Mouse (Mus musculus): Measurements from ENCODE around the gene Clec12b. TPM values are rescaled to one million over a fixed set of nuclear protein-coding genes. Genes with fewer than 3 reads are reported as not detected.
"Not testable (repeated sequence)": the region's sequence is repeated elsewhere in the genome, so short reads cannot be mapped to it uniquely, and the experiment has no call there.

The Clec12b gene
- polyA plus RNA-seq, 1 experiment from 2014 or later = not detected

- no peak overlapping the region for H3K4me3 ChIP-seq
- H3K4me1 ChIP-seq = no peaks in the 10 kb centered on the region
- H3K36me3 ChIP-seq (replicated peaks) = no peaks in the 10 kb centered on the region
- no peak overlapping the region for H3K27ac ChIP-seq
- no peaks in the 10 kb centered on the region for H3K9me3 ChIP-seq
- H3K27me3 ChIP-seq (ENCODE audit: poor library complexity, severe bottlenecking) = no peaks in the 10 kb centered on the region
- no peak for DNase-seq (ENCODE audit: extremely low spot score, low spot score)
Observed at GRCm38 (mm10) chr6:129356430-129356829, 29.2 kb downstream of the Clec12b start.

DNA sequence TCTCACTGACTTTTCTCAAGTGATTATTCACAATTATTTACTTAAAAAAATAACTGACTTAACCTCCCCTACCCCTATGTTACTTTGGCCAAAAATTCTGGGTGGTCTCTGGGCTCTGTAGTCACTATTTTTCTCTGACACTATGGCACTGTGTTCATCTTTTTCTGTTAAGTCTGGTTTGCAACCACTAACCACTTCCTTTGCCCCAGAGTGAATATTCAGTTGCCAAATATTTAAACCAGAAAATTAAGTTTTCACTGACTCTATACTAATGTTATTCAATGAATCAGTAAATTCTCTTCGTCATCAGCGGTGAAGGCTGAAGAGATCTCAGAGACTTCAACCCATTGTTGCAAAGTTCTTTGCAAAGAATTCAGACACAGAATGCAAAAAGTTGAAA lies 29.9 kb downstream of the Clec12b start:
- no peaks in the 10 kb centered on the region for H3K4me1 ChIP-seq
- DNase-seq (ENCODE audit: extremely low spot score, low spot score) = no peak
- no peak overlapping the region for H3K27ac ChIP-seq
- no peaks in the 10 kb centered on the region for H3K9me3 ChIP-seq
- H3K27me3 ChIP-seq (ENCODE audit: poor library complexity, severe bottlenecking) = no peaks in the 10 kb centered on the region
- 97% methylated on average over 2 of the region's 2 CpGs for WGBS
- H3K4me3 ChIP-seq = no peak overlapping the region
- no peaks in the 10 kb centered on the region for H3K36me3 ChIP-seq (replicated peaks)

DNA sequence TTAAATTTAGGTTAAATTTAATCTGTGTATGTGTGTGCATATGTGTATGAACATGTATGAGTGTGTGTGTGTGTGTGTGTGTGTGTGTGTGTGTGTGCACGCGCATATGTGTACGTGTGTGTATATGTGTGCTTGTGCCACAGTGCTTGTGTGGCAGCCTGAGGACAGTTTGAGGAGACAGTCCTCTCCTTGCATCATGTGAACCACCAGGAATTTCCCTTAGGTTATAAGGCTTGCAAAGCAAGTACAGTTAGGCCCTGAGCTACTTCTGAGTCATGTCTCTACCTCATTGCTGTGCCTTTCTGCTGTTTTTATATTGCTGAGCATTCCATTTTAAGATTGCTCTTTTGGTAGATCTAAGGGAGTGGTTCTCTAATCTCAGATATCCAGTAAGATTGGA lies 34.6 kb downstream of the Clec12b start:
- WGBS = 98% methylated on average over 3 of the region's 3 CpGs
- DNase-seq (ENCODE audit: extremely low spot score, low spot score) = no peak
- H3K27ac ChIP-seq = no peak overlapping the region
- H3K9me3 ChIP-seq = peaks cover 11% of the 10 kb centered on the region; the same call in 1 of the 2 replicates
- H3K4me1 ChIP-seq = no peaks in the 10 kb centered on the region
- no peaks in the 10 kb centered on the region for H3K36me3 ChIP-seq (replicated peaks)
- no peak overlapping the region for H3K4me3 ChIP-seq
- H3K27me3 ChIP-seq (ENCODE audit: poor library complexity, severe bottlenecking) = no peaks in the 10 kb centered on the region

DNA sequence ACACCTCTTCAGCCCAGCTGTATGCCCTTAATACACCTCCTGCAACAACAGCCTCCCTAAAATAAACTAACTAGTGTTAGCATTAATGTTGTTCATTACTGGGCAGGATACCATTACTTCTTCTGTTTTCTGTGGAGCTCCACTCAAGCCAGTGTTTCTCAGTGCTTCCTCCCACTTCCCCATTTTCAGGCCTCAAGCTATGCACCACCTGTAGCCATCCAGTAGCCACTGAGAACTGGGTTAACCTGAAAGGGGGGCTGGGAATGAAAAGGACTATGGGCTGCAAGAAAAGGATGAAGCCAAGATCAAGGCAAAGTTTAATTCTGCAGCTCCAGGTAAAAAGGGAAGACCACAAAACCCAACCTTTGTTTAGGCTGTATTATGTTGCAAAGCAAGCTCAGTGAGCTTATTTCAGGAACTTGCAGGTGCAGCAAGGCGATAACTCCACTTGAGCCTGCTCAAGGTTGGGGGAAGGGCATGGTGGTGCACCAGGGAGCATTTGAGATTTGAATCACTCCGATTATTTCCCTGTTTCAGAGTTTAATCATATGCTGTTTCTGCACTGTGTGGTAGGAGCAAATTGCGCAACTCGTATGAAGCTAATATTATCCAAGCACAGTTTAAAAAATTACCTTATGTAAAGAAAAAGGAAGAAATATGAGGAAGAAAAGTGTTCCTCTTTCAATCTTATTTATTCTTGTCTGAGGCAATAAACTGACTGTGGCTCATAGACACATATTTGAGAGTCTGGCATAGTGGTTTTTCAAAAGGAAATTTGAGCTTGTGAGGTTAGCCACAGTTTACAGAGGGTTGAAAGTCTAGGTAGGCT lies 35.9 kb downstream of the Clec12b start:
- Histone ChIP-seq H3K27me3 (ENCODE audit: poor library complexity, severe bottlenecking) (no peaks in the 10 kb centered on the region), H3K36me3 (replicated peaks) (no peaks in the 10 kb centered on the region), H3K27ac (no peak overlapping the region), H3K4me3 (no peak overlapping the region), H3K4me1 (no peaks in the 10 kb centered on the region), H3K9me3 (peaks cover 11% of the 10 kb centered on the region; the same call in 1 of the 2 replicates)
- 62% methylated on average over 4 of the region's 4 CpGs for WGBS
- no peak for DNase-seq (ENCODE audit: extremely low spot score, low spot score)

- Histone ChIP-seq H3K4me1 (no peaks in the 10 kb centered on the region), H3K4me3 (no peak overlapping the region), H3K9me3 (peaks cover 11% of the 10 kb centered on the region; the same call in 1 of the 2 replicates), H3K27ac (no peak overlapping the region), H3K27me3 (ENCODE audit: poor library complexity, severe bottlenecking) (no peaks in the 10 kb centered on the region), H3K36me3 (replicated peaks) (no peaks in the 10 kb centered on the region)
- 80% methylated on average over 3 of the region's 3 CpGs for WGBS
- no peak for DNase-seq (ENCODE audit: extremely low spot score, low spot score)
Observed at GRCm38 (mm10) chr6:129344408-129344807, 41.3 kb downstream of the Clec12b start.

DNA sequence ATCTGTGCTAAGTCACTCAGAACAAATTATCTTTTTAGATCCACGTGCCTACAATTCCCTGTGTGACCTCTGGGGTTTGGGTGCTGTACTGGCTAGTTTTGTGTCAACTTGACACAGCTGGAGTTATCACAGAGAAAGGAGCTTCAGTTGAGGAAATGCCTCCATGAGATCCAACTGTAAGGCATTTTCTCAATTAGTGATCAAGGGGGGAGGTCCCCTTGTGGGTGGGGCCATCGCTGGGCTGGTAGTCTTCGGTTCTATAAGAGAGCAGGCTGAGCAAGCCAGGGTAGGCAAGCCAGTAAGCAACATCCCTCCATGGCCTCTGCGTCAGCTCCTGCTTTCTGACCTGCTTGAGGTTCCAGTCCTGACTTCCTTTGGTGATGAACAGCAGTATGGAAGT lies 43.3 kb downstream of the Clec12b start, which contains the start of gene Clec12a:
Clec12a (plus strand) TSS at position 301 of the 400 bp plus-strand sequence.
- not testable (repeated sequence) for H3K27me3 ChIP-seq (ENCODE audit: poor library complexity, severe bottlenecking)

DNA sequence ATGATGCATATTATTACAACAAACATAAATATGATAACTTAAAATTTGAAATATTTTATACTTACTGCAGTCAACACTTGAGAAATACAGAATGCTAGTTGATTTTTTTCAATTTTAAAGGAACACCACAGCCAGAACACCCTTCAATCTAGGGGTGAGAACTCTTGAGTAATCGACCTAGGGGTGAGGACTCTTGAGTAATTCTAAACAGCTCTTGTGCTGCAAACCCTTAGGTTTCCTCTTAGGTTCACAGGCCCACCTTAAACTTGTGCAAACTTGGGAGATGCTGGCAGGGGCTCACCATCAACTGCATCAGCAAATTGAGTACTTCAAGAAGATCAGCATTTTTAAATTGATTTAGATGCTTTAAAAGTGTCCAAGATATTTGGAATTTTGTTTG lies 47.9 kb downstream of the Clec12b start:
- WGBS = 79% methylated on average over 1 of the region's 1 CpGs
- H3K4me3 ChIP-seq = no peak overlapping the region
- H3K27me3 ChIP-seq (ENCODE audit: poor library complexity, severe bottlenecking) = no peaks in the 10 kb centered on the region
- DNase-seq (ENCODE audit: extremely low spot score, low spot score) = no peak
- no peak overlapping the region for H3K27ac ChIP-seq
- H3K36me3 ChIP-seq (replicated peaks) = no peaks in the 10 kb centered on the region
- no peaks in the 10 kb centered on the region for H3K4me1 ChIP-seq
- H3K9me3 ChIP-seq = no peaks in the 10 kb centered on the region

More for the DNA sequence above, 43.3 kb downstream of the Clec12b start, which contains the start of gene Clec12a:
- H3K36me3 ChIP-seq (replicated peaks); DNase-seq (ENCODE audit: extremely low spot score, low spot score); H3K4me3 ChIP-seq; H3K4me1 ChIP-seq; H3K27ac ChIP-seq; H3K9me3 ChIP-seq: not testable (repeated sequence)
- WGBS = 80% methylated on average over 4 of the region's 4 CpGs

GRCm38 (mm10) chr6:129333674-129334078 lies 52.0 kb downstream of the Clec12b start:
- no peak overlapping the region for H3K4me3 ChIP-seq
- H3K27me3 ChIP-seq (ENCODE audit: poor library complexity, severe bottlenecking) = no peaks in the 10 kb centered on the region
- WGBS = 39% methylated on average over 11 of the region's 11 CpGs
- H3K4me1 ChIP-seq = no peaks in the 10 kb centered on the region
- H3K27ac ChIP-seq = no peak overlapping the region
- DNase-seq (ENCODE audit: extremely low spot score, low spot score) = peak; percentile 29
- no peaks in the 10 kb centered on the region for H3K9me3 ChIP-seq
- no peaks in the 10 kb centered on the region for H3K36me3 ChIP-seq (replicated peaks)

- H3K27me3 ChIP-seq (ENCODE audit: poor library complexity, severe bottlenecking) = no peaks in the 10 kb centered on the region
- H3K4me1 ChIP-seq = no peaks in the 10 kb centered on the region
- no peak for DNase-seq (ENCODE audit: extremely low spot score, low spot score)
- no peaks in the 10 kb centered on the region for H3K9me3 ChIP-seq
- no peak within 1 kb of the TSS for H3K4me3 ChIP-seq
- H3K36me3 ChIP-seq (replicated peaks) = no peaks in the 10 kb centered on the region
- 67% methylated on average over 11 of the region's 11 CpGs for WGBS
- H3K27ac ChIP-seq = no peak within 1 kb of the TSS
Observed at GRCm38 (mm10) chr6:129331610-129332009, 54.1 kb downstream of the Clec12b start, which contains the start of gene 4922502D21Rik. TSS of gene 4922502D21Rik (minus strand) at chr6:129331796.

- H3K9me3 ChIP-seq = no peaks in the 10 kb centered on the region
- 88% methylated on average over 13 of the region's 13 CpGs for WGBS
- no peaks in the 10 kb centered on the region for H3K27me3 ChIP-seq (ENCODE audit: poor library complexity, severe bottlenecking)
- no peaks in the 10 kb centered on the region for H3K36me3 ChIP-seq (replicated peaks)
- DNase-seq (ENCODE audit: extremely low spot score, low spot score) = no peak
- H3K27ac ChIP-seq = no peak overlapping the region
- no peaks in the 10 kb centered on the region for H3K4me1 ChIP-seq
- H3K4me3 ChIP-seq = no peak overlapping the region
Observed at GRCm38 (mm10) chr6:129326568-129327150, 59.0 kb downstream of the Clec12b start.

GRCm38 (mm10) chr6:129326016-129326415 lies 59.7 kb downstream of the Clec12b start:
- no peak overlapping the region for H3K27ac ChIP-seq
- no peaks in the 10 kb centered on the region for H3K4me1 ChIP-seq
- 83% methylated on average over 1 of the region's 1 CpGs for WGBS
- no peak overlapping the region for H3K4me3 ChIP-seq
- no peaks in the 10 kb centered on the region for H3K27me3 ChIP-seq (ENCODE audit: poor library complexity, severe bottlenecking)
- H3K36me3 ChIP-seq (replicated peaks) = no peaks in the 10 kb centered on the region
- H3K9me3 ChIP-seq = no peaks in the 10 kb centered on the region
- no peak for DNase-seq (ENCODE audit: extremely low spot score, low spot score)
